Mouse (Mus musculus) intestine, embryonic 16.5 days (tissue): ENCODE measurements around the gene Ptprz1. TPM values are rescaled to one million over a fixed set of nuclear protein-coding genes. Genes with fewer than 3 reads are reported as not detected.

Experiments
- ATAC-seq: fragments of 200-750 bp; cut with Nextera tagmentation; 2 replicates; pipeline ENCODE4 v1.8.0; 2017; ENCODE audit warnings: moderate TSS enrichment, moderate library complexity
- H3K27ac ChIP-seq: fragments of 300-500 bp; sonication (generic); 2 replicates; pipeline ENCODE4 v1.5.1; 2014; ENCODE audit warnings: mild to moderate bottlenecking, low read length
- H3K27me3 ChIP-seq: fragments of 300-500 bp; sonication (generic); replicated peaks from 2 replicates; pipeline ENCODE4 v1.6.1; 2014; ENCODE audit warnings: low read length, control low read depth, mixed read lengths; ENCODE audit not compliant: control insufficient read depth, insufficient read depth
- H3K36me3 ChIP-seq: fragments of 300-500 bp; sonication (generic); 2 replicates; pipeline ENCODE4 v1.6.1; 2014; ENCODE audit warnings: low read length, control low read depth; ENCODE audit not compliant: control insufficient read depth, insufficient read depth
- H3K4me1 ChIP-seq: fragments of 300-500 bp; sonication (generic); 2 replicates; pipeline ENCODE4 v1.6.1; 2014; ENCODE audit warnings: low read length, control low read depth, mixed read lengths; ENCODE audit not compliant: control insufficient read depth, insufficient read depth
- H3K4me2 ChIP-seq: fragments of 300-500 bp; sonication (generic); 2 replicates; pipeline ENCODE4 v1.6.1; 2014; ENCODE audit warnings: low read depth, low read length, control low read depth
- H3K4me3 ChIP-seq: fragments of 300-500 bp; sonication (generic); 2 replicates; pipeline ENCODE4 v1.5.1; 2014; ENCODE audit warnings: mild to moderate bottlenecking, low read length
- H3K9ac ChIP-seq: fragments of 300-500 bp; sonication (generic); 2 replicates; pipeline ENCODE4 v1.6.1; 2014; ENCODE audit warnings: low read depth, low read length
- H3K9me3 ChIP-seq: fragments of 300-500 bp; sonication (generic); 2 replicates; pipeline ENCODE4 v1.6.1; 2016; ENCODE audit warnings: low read length, control low read depth; ENCODE audit not compliant: control insufficient read depth
- WGBS: fragments of 180-500 bp; shearing (Covaris S2); extraction: QIAGEN DNeasy Blood & Tissue Kit; methylation state at CpG from one replicate; pipeline ENCODE4 v1.1.7; 2014; 5-methylcytosine and 5-hydroxymethylcytosine counted together
- polyA plus RNA-seq: library from polyadenylated mRNA; unstranded; fragments of >200 nt; fragmentation: Nextera tagmentation; extraction: Ambion mirVana; gene quantifications from 2 replicates; pipeline ENCODE4 v1.2.1, GENCODE M21; 2015

Ptprz1 gene
- polyA plus RNA-seq: 3.2 and 3.4 TPM in 2 replicates

- no peaks in the 10 kb centered on the region for H3K9me3 ChIP-seq
- peak within 1 kb of the TSS; percentile 58 for H3K4me3 ChIP-seq
- ATAC-seq: peak; percentile 95
- H3K27ac ChIP-seq: no peak within 1 kb of the TSS
- H3K27me3 ChIP-seq: peaks cover 9% of the 10 kb centered on the region; the same call in 1 of the 2 replicates
- H3K36me3 ChIP-seq: no peaks in the 10 kb centered on the region
- H3K9ac ChIP-seq: peak within 1 kb of the TSS; percentile 55
- peaks cover 10% of the 10 kb centered on the region; the same call in 1 of the 2 replicates for H3K4me1 ChIP-seq
- WGBS: 1% methylated on average over 44 of the region's 44 CpGs
- H3K4me2 ChIP-seq: peak within 1 kb of the TSS; percentile 95
These were observed at the start of gene Ptprz1 for GRCm38 (mm10) chr6:22874781-22875613. Ptprz1 (plus strand) TSS chr6:22875502.

GRCm38 (mm10) chr6:22833637-22834036 lies 41.7 kb upstream of the Ptprz1 start:
- Histone ChIP-seq H3K4me3 (no peak overlapping the region), H3K9ac (no peak overlapping the region), H3K9me3 (no peaks in the 10 kb centered on the region), H3K27ac (no peak overlapping the region), H3K4me2 (no peak overlapping the region), H3K27me3 (no peaks in the 10 kb centered on the region), H3K36me3 (no peaks in the 10 kb centered on the region), H3K4me1 (no peaks in the 10 kb centered on the region)
- 52% methylated on average over 7 of the region's 7 CpGs for WGBS
- ATAC-seq: no peak

- no peak for ATAC-seq
- Histone ChIP-seq H3K36me3 (no peaks in the 10 kb centered on the region), H3K4me3 (no peak overlapping the region), H3K9me3 (no peaks in the 10 kb centered on the region), H3K4me1 (no peaks in the 10 kb centered on the region), H3K9ac (no peak overlapping the region), H3K27ac (no peak overlapping the region), H3K4me2 (no peak overlapping the region), H3K27me3 (no peaks in the 10 kb centered on the region)
- WGBS: 77% methylated on average over 19 of the region's 19 CpGs
These were observed 41.0 kb upstream of the Ptprz1 start for GRCm38 (mm10) chr6:22834100-22834970.

- ATAC-seq: peak; percentile 76
- Histone ChIP-seq H3K36me3 (no peaks in the 10 kb centered on the region), H3K27me3 (peaks cover 9% of the 10 kb centered on the region; the same call in 1 of the 2 replicates), H3K4me2 (peak overlapping the region; percentile 95), H3K9me3 (no peaks in the 10 kb centered on the region), H3K4me3 (peak overlapping the region; percentile 58), H3K27ac (no peak overlapping the region), H3K9ac (peak overlapping the region; percentile 55), H3K4me1 (peaks cover 10% of the 10 kb centered on the region; the same call in 1 of the 2 replicates)
- 4% methylated on average over 45 of the region's 45 CpGs for WGBS
These were observed 576 bp downstream of the Ptprz1 start for GRCm38 (mm10) chr6:22875614-22876541.

- no peaks in the 10 kb centered on the region for H3K27me3 ChIP-seq
- 88% methylated on average over 6 of the region's 6 CpGs for WGBS
- ATAC-seq: no peak
These were observed 12.7 kb downstream of the Ptprz1 start for GRCm38 (mm10) chr6:22887978-22888377.

GRCm38 (mm10) chr6:22889333-22889732 lies 14.0 kb downstream of the Ptprz1 start:
- no peak overlapping the region for H3K4me2 ChIP-seq
- 92% methylated on average over 8 of the region's 8 CpGs for WGBS
- no peaks in the 10 kb centered on the region for H3K36me3 ChIP-seq
- no peak overlapping the region for H3K4me3 ChIP-seq
- no peaks in the 10 kb centered on the region for H3K4me1 ChIP-seq
- no peak overlapping the region for H3K9ac ChIP-seq
- H3K27ac ChIP-seq: no peak overlapping the region
- no peaks in the 10 kb centered on the region for H3K27me3 ChIP-seq
- ATAC-seq: no peak
- H3K9me3 ChIP-seq: no peaks in the 10 kb centered on the region

More at GRCm38 (mm10) chr6:22887978-22888377, 12.7 kb downstream of the Ptprz1 start:
- Histone ChIP-seq H3K36me3 (no peaks in the 10 kb centered on the region), H3K9ac (no peak overlapping the region), H3K4me1 (no peaks in the 10 kb centered on the region), H3K27ac (no peak overlapping the region), H3K9me3 (no peaks in the 10 kb centered on the region), H3K4me2 (no peak overlapping the region), H3K4me3 (no peak overlapping the region)

GRCm38 (mm10) chr6:22901983-22902382 lies 26.7 kb downstream of the Ptprz1 start:
- no peaks in the 10 kb centered on the region for H3K36me3 ChIP-seq
- no peaks in the 10 kb centered on the region for H3K4me1 ChIP-seq
- 74% methylated on average over 3 of the region's 3 CpGs for WGBS
- no peaks in the 10 kb centered on the region for H3K9me3 ChIP-seq
- no peak overlapping the region for H3K4me3 ChIP-seq
- H3K27me3 ChIP-seq: no peaks in the 10 kb centered on the region
- no peak overlapping the region for H3K9ac ChIP-seq
- no peak overlapping the region for H3K4me2 ChIP-seq
- ATAC-seq: no peak
- H3K27ac ChIP-seq: no peak overlapping the region

GRCm38 (mm10) chr6:22908510-22909256 lies 33.4 kb downstream of the Ptprz1 start:
- Histone ChIP-seq H3K27me3 (no peaks in the 10 kb centered on the region), H3K4me3 (no peak overlapping the region), H3K9ac (no peak overlapping the region), H3K36me3 (no peaks in the 10 kb centered on the region), H3K9me3 (no peaks in the 10 kb centered on the region), H3K27ac (no peak overlapping the region), H3K4me1 (no peaks in the 10 kb centered on the region), H3K4me2 (no peak overlapping the region)
- 68% methylated on average over 6 of the region's 6 CpGs for WGBS
- ATAC-seq: no peak
